Mouse (Mus musculus) kidney, postnatal 0 days (tissue): ENCODE measurements around the gene Dab2. TPM values are rescaled to one million over a fixed set of nuclear protein-coding genes. Genes with fewer than 3 reads are reported as not detected.
A peak's percentile ranks its signal among the peaks of the same experiment; 100 is the strongest.

Source experiments
- ATAC-seq: fragments of 200-750 bp; cut with Nextera tagmentation; replicated peaks from 2 replicates; pipeline ENCODE4 v1.8.0; 2017; ENCODE audit warnings: low read depth, moderate number of reproducible peaks, moderate TSS enrichment, moderate library complexity; ENCODE audit not compliant: low FRiP score
- DNase-seq: peaks from one replicate; pipeline ENCODE4 v3.0.0-alpha.2; 2016; ENCODE audit warnings: low spot score
- H3K27ac ChIP-seq: fragments of 300-500 bp; sonication (generic); 2 replicates; pipeline ENCODE4 v1.5.1; 2014; ENCODE audit warnings: mild to moderate bottlenecking
- H3K27me3 ChIP-seq: fragments of 300-500 bp; sonication (generic); 2 replicates; pipeline ENCODE4 v1.6.1; 2014; ENCODE audit warnings: low read length, mixed read lengths; ENCODE audit not compliant: insufficient read depth
- H3K36me3 ChIP-seq: fragments of 300-500 bp; sonication (generic); 2 replicates; pipeline ENCODE4 v1.6.1; 2014; ENCODE audit warnings: low read length, mixed read lengths; ENCODE audit not compliant: insufficient read depth
- H3K4me1 ChIP-seq: fragments of 300-500 bp; sonication (generic); replicated peaks from 2 replicates; pipeline ENCODE4 v1.6.1; 2014; ENCODE audit warnings: antibody characterized with exemption, low read length, mixed read lengths; ENCODE audit not compliant: insufficient read depth
- H3K4me2 ChIP-seq: fragments of 300-500 bp; sonication (generic); 2 replicates; pipeline ENCODE4 v1.6.1; 2014; ENCODE audit warnings: mild to moderate bottlenecking, low read length, moderate library complexity, mixed read lengths
- H3K4me3 ChIP-seq: fragments of 300-500 bp; sonication (generic); replicated peaks from 2 replicates; pipeline ENCODE4 v1.5.1; 2014; ENCODE audit warnings: low read depth, low read length
- H3K9ac ChIP-seq: fragments of 300-500 bp; sonication (generic); 2 replicates; pipeline ENCODE4 v1.6.1; 2014; ENCODE audit warnings: low read depth, low read length
- H3K9me3 ChIP-seq: fragments of 300-500 bp; sonication (generic); replicated peaks from 2 replicates; pipeline ENCODE4 v1.6.1; 2016; ENCODE audit warnings: low read length, inconsistent platforms, mixed read lengths
- CTCF ChIP-seq: IDR thresholded peaks from 2 replicates; pipeline ENCODE4 v1.5.1; 2016; ENCODE audit warnings: antibody characterized with exemption, low read depth, mild to moderate bottlenecking, moderate library complexity
- WGBS: fragments of 180-500 bp; shearing (Covaris S2); extraction: QIAGEN DNeasy Blood & Tissue Kit; methylation state at CpG from one replicate; pipeline ENCODE4 v1.1.7; 2014; 5-methylcytosine and 5-hydroxymethylcytosine counted together
- polyA plus RNA-seq: library from polyadenylated mRNA; unstranded; fragments of >200 nt; fragmentation: Nextera tagmentation; extraction: Ambion mirVana; gene quantifications from 2 replicates; pipeline ENCODE4 v1.2.1, GENCODE M21; 2015

Gene Dab2
- polyA plus RNA-seq, 1 experiment from 2014 or later = 94.5 TPM

DNA sequence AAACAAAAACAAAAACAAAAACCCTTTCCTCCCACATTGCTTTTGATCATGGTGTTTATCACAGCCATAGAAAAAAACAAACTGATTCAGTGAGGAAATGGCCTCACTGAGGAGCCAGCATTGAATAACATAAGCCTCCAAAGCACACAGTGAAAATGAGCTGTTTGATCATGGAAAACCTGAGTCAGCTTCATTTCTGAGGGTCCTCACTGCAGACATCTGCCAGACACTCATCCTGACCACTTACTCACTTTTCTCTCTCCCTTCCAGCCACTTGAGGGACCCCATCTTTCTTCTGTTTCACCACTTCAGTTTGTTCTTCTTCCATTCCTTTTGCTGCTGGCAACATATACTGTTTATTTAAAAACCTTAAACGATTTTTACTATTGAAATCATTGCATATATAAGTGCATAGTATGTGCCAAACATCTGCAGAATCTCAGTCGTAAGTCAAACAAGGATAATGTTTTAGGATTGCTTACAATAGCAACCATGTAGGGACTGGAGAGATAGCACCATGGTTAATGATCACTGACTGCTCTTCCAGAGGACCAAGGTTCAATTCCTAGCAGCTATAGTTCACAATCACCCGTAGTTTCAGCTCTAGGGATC, 32.3 kb upstream of the Dab2 start:
- WGBS = 74% methylated on average over 3 of the region's 3 CpGs
- H3K27me3 ChIP-seq = no peaks in the 10 kb centered on the region
- no peak overlapping the region for H3K4me3 ChIP-seq
- H3K4me2 ChIP-seq = no peak overlapping the region
- H3K9me3 ChIP-seq = no peaks in the 10 kb centered on the region
- DNase-seq = no peak
- H3K4me1 ChIP-seq = no peaks in the 10 kb centered on the region
- TF ChIP-seq CTCF = no peak
- no peaks in the 10 kb centered on the region for H3K36me3 ChIP-seq
- H3K9ac ChIP-seq = no peak overlapping the region
- no peak for ATAC-seq
- H3K27ac ChIP-seq = no peak overlapping the region

DNA sequence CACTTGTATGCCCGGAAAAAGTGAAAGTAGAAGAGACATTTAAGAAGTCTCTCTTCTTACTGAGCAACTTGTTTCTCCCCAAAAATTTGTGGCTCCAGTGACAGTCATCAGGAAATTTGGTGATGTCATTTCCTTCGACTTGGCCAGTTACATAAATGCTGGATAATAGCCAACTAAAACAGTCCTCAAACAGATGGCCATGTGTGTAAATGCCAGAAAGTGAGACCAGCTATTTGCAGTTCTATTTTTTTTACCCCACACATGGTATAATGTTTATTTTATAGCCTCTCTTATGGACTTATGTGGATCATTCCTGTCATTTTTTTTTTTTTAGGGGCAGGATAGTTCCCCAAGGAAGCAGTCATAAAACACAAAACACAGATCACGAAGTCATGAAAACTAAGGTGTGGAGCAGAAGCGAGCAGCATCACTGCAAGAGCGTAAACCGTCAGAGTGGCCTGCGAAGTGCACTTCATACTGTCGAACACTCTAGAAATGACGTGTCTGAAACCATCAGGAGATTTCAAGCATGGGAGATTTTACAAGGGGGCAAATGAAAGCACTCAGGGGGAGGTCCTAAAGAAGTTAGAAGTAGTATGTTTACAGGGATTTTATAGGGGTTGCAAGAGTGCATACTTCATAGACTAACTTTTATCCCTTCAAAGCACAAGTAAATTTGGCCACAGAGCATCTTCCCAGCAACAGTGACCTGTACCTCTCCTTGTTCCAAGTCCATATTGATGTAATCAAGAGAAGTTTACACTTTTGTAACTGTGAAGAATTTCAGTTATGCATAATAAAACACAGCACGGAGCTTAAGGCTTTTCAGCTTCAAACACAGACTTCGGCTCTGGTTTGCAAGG, 20.8 kb upstream of the Dab2 start:
- 40% methylated on average over 11 of the region's 11 CpGs for WGBS
- DNase-seq (peak; percentile 74), ATAC-seq (no peak)
- Histone ChIP-seq H3K9me3 (no peaks in the 10 kb centered on the region), H3K4me1 (peaks cover 6% of the 10 kb centered on the region; the same call in 1 of the 2 replicates), H3K36me3 (no peaks in the 10 kb centered on the region), H3K4me3 (no peak overlapping the region), H3K27me3 (no peaks in the 10 kb centered on the region), H3K4me2 (peak overlapping the region; percentile 10; the same call in 1 of the 2 replicates), H3K9ac (no peak overlapping the region), H3K27ac (peak overlapping the region; percentile 26; the same call in 1 of the 2 replicates)
- TF ChIP-seq CTCF = no peak

DNA sequence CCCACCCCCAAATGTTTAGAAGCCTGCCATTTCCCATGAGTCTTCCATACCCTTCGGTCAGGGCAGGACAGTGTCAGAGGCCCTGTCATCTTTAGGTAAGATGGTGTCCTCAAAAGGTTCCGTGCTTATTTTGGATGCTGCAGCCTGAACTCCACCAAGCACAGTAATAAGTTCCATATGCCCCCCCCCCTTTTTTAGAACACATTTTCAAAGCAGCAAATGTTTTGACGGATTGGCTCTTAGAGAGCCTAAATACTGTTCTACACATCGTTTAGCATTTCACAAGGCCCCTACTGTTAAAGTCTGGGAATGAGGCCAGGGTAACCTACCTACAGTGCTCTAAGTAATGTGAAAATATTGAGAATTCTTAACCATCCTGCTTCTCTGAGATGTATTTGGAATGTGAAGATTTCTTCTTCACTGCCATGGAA, 19.6 kb upstream of the Dab2 start:
- no peak for ATAC-seq

DNA sequence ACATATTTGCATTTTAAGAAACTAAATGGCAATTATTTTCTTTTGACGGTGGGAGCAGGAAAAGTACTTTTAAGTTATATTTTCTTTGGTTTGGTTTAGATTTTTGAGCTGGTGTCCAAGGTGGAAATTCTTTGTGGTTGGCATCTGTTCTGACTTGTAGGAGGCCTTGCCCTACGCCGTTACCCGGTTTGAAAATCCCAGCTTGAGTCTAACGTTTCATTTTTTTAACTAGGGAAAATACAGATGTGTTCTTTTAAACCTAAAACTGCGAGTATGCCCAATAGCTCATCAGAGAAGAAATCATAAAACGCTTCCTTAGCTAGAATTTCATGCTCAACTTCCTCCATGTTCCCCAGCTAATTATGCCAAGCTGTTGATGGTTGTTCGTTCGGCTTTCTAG, 16.3 kb upstream of the Dab2 start:
- H3K4me2 ChIP-seq = no peak overlapping the region
- 77% methylated on average over 9 of the region's 9 CpGs for WGBS

More for the DNA sequence above, 19.6 kb upstream of the Dab2 start:
- no peak overlapping the region for H3K27ac ChIP-seq
- no peaks in the 10 kb centered on the region for H3K9me3 ChIP-seq
- no peak for TF ChIP-seq CTCF
- no peak overlapping the region for H3K4me3 ChIP-seq
- H3K27me3 ChIP-seq = no peaks in the 10 kb centered on the region
- no peak for DNase-seq
- H3K36me3 ChIP-seq = no peaks in the 10 kb centered on the region
- H3K4me2 ChIP-seq = no peak overlapping the region
- no peak overlapping the region for H3K9ac ChIP-seq
- peaks cover 6% of the 10 kb centered on the region; the same call in 1 of the 2 replicates for H3K4me1 ChIP-seq
- 64% methylated on average over 4 of the region's 4 CpGs for WGBS

DNA sequence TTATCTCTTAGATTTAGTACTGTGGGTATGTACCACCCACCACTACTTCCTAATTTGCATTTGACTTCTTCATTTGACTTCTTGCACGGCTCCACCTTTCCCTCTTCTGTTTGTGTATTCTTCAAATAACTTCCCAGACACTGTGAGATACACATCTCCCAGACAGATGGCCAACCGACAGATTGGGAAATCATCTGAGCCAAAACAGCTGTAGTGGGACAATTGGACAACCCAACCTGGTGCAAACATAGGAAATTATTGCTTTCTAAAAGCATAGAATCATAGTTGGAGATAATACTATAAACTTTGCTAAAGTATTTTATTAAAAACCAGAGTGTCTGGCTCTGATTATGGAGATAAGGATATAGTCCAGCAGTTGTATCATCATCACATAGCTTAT, 3.5 kb upstream of the Dab2 start:
- Histone ChIP-seq H3K36me3 (no peaks in the 10 kb centered on the region), H3K4me3 (no peak overlapping the region), H3K27me3 (no peaks in the 10 kb centered on the region), H3K9me3 (no peaks in the 10 kb centered on the region), H3K27ac (no peak overlapping the region), H3K4me1 (no peaks in the 10 kb centered on the region), H3K4me2 (no peak overlapping the region), H3K9ac (no peak overlapping the region)
- no peak for TF ChIP-seq CTCF
- ATAC-seq (no peak), DNase-seq (no peak)
- 70% methylated on average over 2 of the region's 2 CpGs for WGBS

More for the DNA sequence above, 16.3 kb upstream of the Dab2 start:
- Histone ChIP-seq H3K27ac (no peak overlapping the region), H3K36me3 (no peaks in the 10 kb centered on the region), H3K9me3 (no peaks in the 10 kb centered on the region), H3K4me3 (no peak overlapping the region), H3K9ac (no peak overlapping the region), H3K27me3 (no peaks in the 10 kb centered on the region), H3K4me1 (peaks cover 6% of the 10 kb centered on the region; the same call in 1 of the 2 replicates)
- no peak for TF ChIP-seq CTCF
- DNase-seq = no peak
- ATAC-seq = no peak

DNA sequence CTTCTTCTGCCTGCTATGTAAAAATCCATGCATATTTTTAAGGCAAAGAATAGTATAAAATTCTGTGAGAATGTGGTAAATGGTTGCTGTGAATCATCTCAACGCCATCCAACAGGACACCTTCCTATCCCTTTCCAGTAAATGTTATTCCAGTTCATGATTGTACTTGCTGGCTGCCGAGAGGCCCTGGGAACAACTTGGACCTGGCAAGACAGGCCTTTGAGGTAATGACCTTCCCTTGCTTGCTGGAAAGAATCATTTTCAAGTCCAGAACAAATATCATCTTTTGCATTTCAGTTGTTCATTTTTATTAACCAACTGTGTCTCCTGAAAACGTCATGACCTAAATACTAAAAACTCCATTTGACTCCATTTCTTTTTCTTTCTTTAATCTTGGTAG, 862 bp upstream of the Dab2 start:
- H3K4me2 ChIP-seq = no peak overlapping the region
- no peaks in the 10 kb centered on the region for H3K36me3 ChIP-seq
- 78% methylated on average over 3 of the region's 3 CpGs for WGBS
- H3K9me3 ChIP-seq = no peaks in the 10 kb centered on the region
- no peaks in the 10 kb centered on the region for H3K27me3 ChIP-seq
- no peak for ATAC-seq
- H3K4me3 ChIP-seq = no peak overlapping the region
- H3K4me1 ChIP-seq = no peaks in the 10 kb centered on the region
- no peak for DNase-seq
- H3K9ac ChIP-seq = no peak overlapping the region
- no peak overlapping the region for H3K27ac ChIP-seq
- no peak for TF ChIP-seq CTCF
